Mouse (Mus musculus) brain, adult 2 months (tissue): Measurements from ENCODE around the gene Fbxw25.
A peak's percentile ranks its signal among the peaks of the same experiment; 100 is the strongest.
"Not testable (repeated sequence)": the region's sequence is repeated elsewhere in the genome, so short reads cannot be mapped to it uniquely, and the experiment has no call there.

Experiments
- DNase-seq: peaks from one replicate; pipeline ENCODE4 v3.0.0; 2011; ENCODE audit warnings: low read depth, low spot score

The Fbxw25 gene

GRCm38 (mm10) chr9:109664552-109664951, at the start of gene Fbxw25:
Fbxw25 (minus strand) TSS chr9:109664652.
- DNase-seq: not testable (repeated sequence)

GRCm38 (mm10) chr9:109702600-109702999, 38.1 kb upstream of the Fbxw25 start, which contains the start of gene Fbxw18:
Fbxw18 (minus strand) TSS chr9:109702700.
- DNase-seq: not testable (repeated sequence)

GRCm38 (mm10) chr9:109685299-109685698, 20.8 kb upstream of the Fbxw25 start:
- peak; percentile 10 for DNase-seq

GRCm38 (mm10) chr9:109625957-109626356, 38.5 kb downstream of the Fbxw25 start, which contains the start of gene Fbxw24:
Fbxw24 (minus strand) TSS chr9:109626057.
- DNase-seq: not testable (repeated sequence)

- peak; percentile 51 for DNase-seq
Observed at GRCm38 (mm10) chr9:109606837-109607236, 57.6 kb downstream of the Fbxw25 start.

GRCm38 (mm10) chr9:109602128-109602527, 62.3 kb downstream of the Fbxw25 start:
- DNase-seq: not testable (repeated sequence)

GRCm38 (mm10) chr9:109597226-109597625, 67.2 kb downstream of the Fbxw25 start:
- no peak for DNase-seq
